Mouse (Mus musculus): ENCODE results near the gene Tarsl2.

The Tarsl2 gene

DNA sequence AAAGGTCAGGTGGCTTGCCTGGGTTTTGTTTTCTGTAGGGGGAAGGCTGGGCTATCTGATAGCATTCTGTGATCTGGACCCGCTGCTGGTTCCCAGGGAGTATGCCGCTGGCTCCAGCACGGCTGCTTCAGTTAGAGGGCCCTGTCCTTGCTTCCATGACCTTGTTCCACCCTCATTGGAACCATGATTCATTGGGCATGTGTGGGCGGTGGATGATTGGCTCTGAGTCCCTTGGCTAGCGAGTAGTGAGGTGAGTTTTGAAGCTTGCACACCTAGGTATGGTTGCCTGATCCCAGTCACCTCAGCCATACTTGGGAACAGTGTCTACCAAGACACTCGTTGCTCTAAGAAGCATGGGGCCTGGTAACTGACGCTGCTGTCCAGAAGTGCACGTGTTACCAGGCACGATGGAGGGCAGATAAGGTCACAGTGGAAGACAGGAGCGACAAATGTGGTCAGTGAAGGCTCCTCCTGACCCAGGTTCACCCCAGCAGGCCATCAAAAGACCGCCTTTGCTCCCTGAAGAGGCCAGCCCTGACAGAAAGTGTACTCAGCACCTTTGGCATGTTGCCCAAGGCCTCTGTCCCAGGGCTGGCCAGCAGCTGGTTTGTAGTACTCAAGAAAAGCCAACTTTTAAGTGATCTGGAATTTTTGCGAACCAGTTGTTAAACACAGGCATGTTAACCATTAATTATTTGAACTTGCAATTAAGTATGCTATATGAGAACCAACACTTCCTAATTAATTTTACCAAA lies 92.8 kb downstream of the Tarsl2 start:
- DNase-seq (ENCODE audit: low read depth): no peak
